Mouse (Mus musculus) midbrain, embryonic 12.5 days (tissue): ENCODE measurements around the gene Pax7. TPM values are rescaled to one million over a fixed set of nuclear protein-coding genes. Genes with fewer than 3 reads are reported as not detected.

Source experiments
- ATAC-seq: fragments of 200-750 bp; cut with Nextera tagmentation; 2 replicates; pipeline ENCODE4 v1.8.0; 2017; ENCODE audit warnings: low read depth, moderate TSS enrichment, moderate library complexity; ENCODE audit not compliant: low FRiP score
- H3K27ac ChIP-seq: fragments of 300-500 bp; sonication (generic); replicated peaks from 2 replicates; pipeline ENCODE4 v1.5.1; 2016; ENCODE audit warnings: mild to moderate bottlenecking
- H3K27me3 ChIP-seq: fragments of 300-500 bp; sonication (generic); 2 replicates; pipeline ENCODE4 v1.6.1; 2016; ENCODE audit warnings: mild to moderate bottlenecking
- H3K36me3 ChIP-seq: fragments of 300-500 bp; sonication (generic); 2 replicates; pipeline ENCODE4 v1.6.1; 2016
- H3K4me1 ChIP-seq: fragments of 300-500 bp; sonication (generic); 2 replicates; pipeline ENCODE4 v1.6.1; 2016
- H3K4me2 ChIP-seq: fragments of 300-500 bp; sonication (generic); replicated peaks from 2 replicates; pipeline ENCODE4 v1.6.1; 2016; ENCODE audit warnings: mild to moderate bottlenecking, moderate library complexity
- H3K4me3 ChIP-seq: fragments of 300-500 bp; sonication (generic); 2 replicates; pipeline ENCODE4 v1.5.1; 2016; ENCODE audit warnings: mild to moderate bottlenecking
- H3K9ac ChIP-seq: fragments of 300-500 bp; sonication (generic); replicated peaks from 2 replicates; pipeline ENCODE4 v1.6.1; 2016; ENCODE audit warnings: mild to moderate bottlenecking, moderate library complexity
- H3K9me3 ChIP-seq: fragments of 300-500 bp; sonication (generic); 2 replicates; pipeline ENCODE4 v1.6.1; 2016; ENCODE audit warnings: mild to moderate bottlenecking
- WGBS: fragments of 180-500 bp; shearing (Covaris S2); methylation state at CpG from one replicate; pipeline ENCODE4 v1.1.7; 2016; 5-methylcytosine and 5-hydroxymethylcytosine counted together
- polyA plus RNA-seq: library from polyadenylated mRNA; unstranded; fragments of >200 nt; fragmentation: Nextera tagmentation; extraction: Ambion mirVana; gene quantifications from 2 replicates; pipeline ENCODE4 v1.2.1, GENCODE M21; 2016

The Pax7 gene
- polyA plus RNA-seq, 1 experiment from 2014 or later: 5.7 TPM

- no peak overlapping the region for H3K27ac ChIP-seq
- H3K9ac ChIP-seq: no peak overlapping the region
- no peak for ATAC-seq
- H3K4me1 ChIP-seq: peaks cover 3% of the 10 kb centered on the region
- peaks cover 9% of the 10 kb centered on the region; the same call in 1 of the 2 replicates for H3K27me3 ChIP-seq
- 70% methylated on average over 4 of the region's 4 CpGs for WGBS
- no peaks in the 10 kb centered on the region for H3K36me3 ChIP-seq
- no peak overlapping the region for H3K4me3 ChIP-seq
- no peak overlapping the region for H3K4me2 ChIP-seq
- no peaks in the 10 kb centered on the region; the same call in 1 of the 2 replicates for H3K9me3 ChIP-seq
Measured at GRCm38 (mm10) chr4:139702914-139703313, 130.4 kb downstream of the Pax7 start.

GRCm38 (mm10) chr4:139698602-139699001, 134.7 kb downstream of the Pax7 start:
- no peaks in the 10 kb centered on the region for H3K36me3 ChIP-seq
- peaks cover 32% of the 10 kb centered on the region for H3K27me3 ChIP-seq
- H3K9ac ChIP-seq: no peak overlapping the region
- 73% methylated on average over 8 of the region's 8 CpGs for WGBS
- H3K4me1 ChIP-seq: peaks cover 11% of the 10 kb centered on the region
- no peak overlapping the region for H3K27ac ChIP-seq
- H3K9me3 ChIP-seq: no peaks in the 10 kb centered on the region; the same call in 1 of the 2 replicates
- H3K4me3 ChIP-seq: no peak overlapping the region
- no peak for ATAC-seq
- no peak overlapping the region for H3K4me2 ChIP-seq

- Histone ChIP-seq H3K9me3 (no peaks in the 10 kb centered on the region), H3K4me3 (no peak overlapping the region), H3K9ac (no peak overlapping the region), H3K4me1 (peaks cover 16% of the 10 kb centered on the region), H3K27me3 (peaks cover 39% of the 10 kb centered on the region), H3K36me3 (no peaks in the 10 kb centered on the region), H3K4me2 (no peak overlapping the region), H3K27ac (no peak overlapping the region)
- no peak for ATAC-seq
- WGBS: 6% methylated on average over 9 of the region's 9 CpGs
Measured at GRCm38 (mm10) chr4:139697755-139698154, 135.6 kb downstream of the Pax7 start.

GRCm38 (mm10) chr4:139693315-139693714, 140.0 kb downstream of the Pax7 start:
- Histone ChIP-seq H3K9me3 (no peaks in the 10 kb centered on the region), H3K4me1 (peaks cover 21% of the 10 kb centered on the region), H3K27ac (no peak overlapping the region), H3K4me2 (no peak overlapping the region), H3K4me3 (no peak overlapping the region), H3K36me3 (no peaks in the 10 kb centered on the region), H3K9ac (no peak overlapping the region), H3K27me3 (peaks cover 60% of the 10 kb centered on the region)
- WGBS: 13% methylated on average over 5 of the region's 5 CpGs
- no peak for ATAC-seq

- H3K27me3 ChIP-seq: peaks cover 62% of the 10 kb centered on the region
- WGBS: 37% methylated on average over 7 of the region's 7 CpGs
- no peaks in the 10 kb centered on the region for H3K9me3 ChIP-seq
- H3K9ac ChIP-seq: no peak overlapping the region
- H3K36me3 ChIP-seq: no peaks in the 10 kb centered on the region
- no peak overlapping the region for H3K4me3 ChIP-seq
- H3K27ac ChIP-seq: no peak overlapping the region
- H3K4me1 ChIP-seq: peaks cover 15% of the 10 kb centered on the region; the same call in 1 of the 2 replicates
- no peak for ATAC-seq
- no peak overlapping the region for H3K4me2 ChIP-seq
Measured at GRCm38 (mm10) chr4:139689627-139690269, 143.6 kb downstream of the Pax7 start.

- H3K27ac ChIP-seq: no peak overlapping the region
- WGBS: 54% methylated on average over 9 of the region's 9 CpGs
- no peak overlapping the region for H3K4me3 ChIP-seq
- no peak overlapping the region for H3K4me2 ChIP-seq
- no peak for ATAC-seq
- H3K9ac ChIP-seq: no peak overlapping the region
- peaks cover 52% of the 10 kb centered on the region for H3K27me3 ChIP-seq
- H3K36me3 ChIP-seq: no peaks in the 10 kb centered on the region
- H3K4me1 ChIP-seq: peaks cover 8% of the 10 kb centered on the region; the same call in 1 of the 2 replicates
- H3K9me3 ChIP-seq: no peaks in the 10 kb centered on the region
Measured at GRCm38 (mm10) chr4:139688058-139688457, 145.3 kb downstream of the Pax7 start.

Other genes with a start within 250 kb of the Pax7 start
- gene Gm21969, start 230.3 kb downstream of the Pax7 start, polyA plus RNA-seq: not detected in 2 replicates
- 17.5 and 19.6 TPM in 2 replicates for gene Aldh4a1, start 210.7 kb downstream of the Pax7 start, polyA plus RNA-seq
- gene Tas1r2, start 180.0 kb downstream of the Pax7 start, polyA plus RNA-seq: not detected in 2 replicates
- 0.28 and 0.41 TPM in 2 replicates for gene Klhdc7a, start 134.5 kb upstream of the Pax7 start, polyA plus RNA-seq